Mouse (Mus musculus) kidney, postnatal 0 days (tissue): ENCODE data around the gene Spata45. TPM values are rescaled to one million over a fixed set of nuclear protein-coding genes. Genes with fewer than 3 reads are reported as not detected.

ENCODE experiments used
- ATAC-seq: fragments of 200-750 bp; cut with Nextera tagmentation; replicated peaks from 2 replicates; pipeline ENCODE4 v1.8.0; 2017; ENCODE audit warnings: low read depth, moderate number of reproducible peaks, moderate TSS enrichment, moderate library complexity; ENCODE audit not compliant: low FRiP score
- DNase-seq: peaks from one replicate; pipeline ENCODE4 v3.0.0-alpha.2; 2016; ENCODE audit warnings: low spot score
- H3K27ac ChIP-seq: fragments of 300-500 bp; sonication (generic); 2 replicates; pipeline ENCODE4 v1.5.1; 2014; ENCODE audit warnings: mild to moderate bottlenecking
- H3K27me3 ChIP-seq: fragments of 300-500 bp; sonication (generic); 2 replicates; pipeline ENCODE4 v1.6.1; 2014; ENCODE audit warnings: low read length, mixed read lengths; ENCODE audit not compliant: insufficient read depth
- H3K36me3 ChIP-seq: fragments of 300-500 bp; sonication (generic); 2 replicates; pipeline ENCODE4 v1.6.1; 2014; ENCODE audit warnings: low read length, mixed read lengths; ENCODE audit not compliant: insufficient read depth
- H3K4me1 ChIP-seq: fragments of 300-500 bp; sonication (generic); replicated peaks from 2 replicates; pipeline ENCODE4 v1.6.1; 2014; ENCODE audit warnings: antibody characterized with exemption, low read length, mixed read lengths; ENCODE audit not compliant: insufficient read depth
- H3K4me2 ChIP-seq: fragments of 300-500 bp; sonication (generic); 2 replicates; pipeline ENCODE4 v1.6.1; 2014; ENCODE audit warnings: mild to moderate bottlenecking, low read length, moderate library complexity, mixed read lengths
- H3K4me3 ChIP-seq: fragments of 300-500 bp; sonication (generic); replicated peaks from 2 replicates; pipeline ENCODE4 v1.5.1; 2014; ENCODE audit warnings: low read depth, low read length
- H3K9ac ChIP-seq: fragments of 300-500 bp; sonication (generic); 2 replicates; pipeline ENCODE4 v1.6.1; 2014; ENCODE audit warnings: low read depth, low read length
- H3K9me3 ChIP-seq: fragments of 300-500 bp; sonication (generic); replicated peaks from 2 replicates; pipeline ENCODE4 v1.6.1; 2016; ENCODE audit warnings: low read length, inconsistent platforms, mixed read lengths
- CTCF ChIP-seq: IDR thresholded peaks from 2 replicates; pipeline ENCODE4 v1.5.1; 2016; ENCODE audit warnings: antibody characterized with exemption, low read depth, mild to moderate bottlenecking, moderate library complexity
- WGBS: fragments of 180-500 bp; shearing (Covaris S2); extraction: QIAGEN DNeasy Blood & Tissue Kit; methylation state at CpG from one replicate; pipeline ENCODE4 v1.1.7; 2014; 5-methylcytosine and 5-hydroxymethylcytosine counted together
- polyA plus RNA-seq: library from polyadenylated mRNA; unstranded; fragments of >200 nt; fragmentation: Nextera tagmentation; extraction: Ambion mirVana; gene quantifications from 2 replicates; pipeline ENCODE4 v1.2.1, GENCODE M21; 2015

Gene Spata45
- polyA plus RNA-seq, 1 experiment from 2014 or later = not detected

- DNase-seq = no peak
- Histone ChIP-seq H3K27ac (no peak overlapping the region), H3K9me3 (no peaks in the 10 kb centered on the region), H3K36me3 (0 out of 2 replicates have a peak, but pooled peaks cover 12% of the 10 kb centered on the region), H3K4me2 (no peak overlapping the region), H3K4me1 (0 out of 2 replicates have a peak, but pooled peaks cover 4% of the 10 kb centered on the region), H3K27me3 (no peaks in the 10 kb centered on the region), H3K9ac (no peak overlapping the region), H3K4me3 (no peak overlapping the region)
- no peak for TF ChIP-seq CTCF
- 67% methylated on average over 4 of the region's 4 CpGs for WGBS
- ATAC-seq = no peak
These were observed 28.7 kb downstream of the Spata45 start for GRCm38 (mm10) chr1:191065188-191065587.

- WGBS = 80% methylated on average over 5 of the region's 5 CpGs
- H3K36me3 ChIP-seq = peaks cover 27% of the 10 kb centered on the region; the same call in 1 of the 2 replicates
- no peak for ATAC-seq
- H3K27me3 ChIP-seq = no peaks in the 10 kb centered on the region
- no peak overlapping the region for H3K4me2 ChIP-seq
- DNase-seq = peak; percentile 33
- H3K27ac ChIP-seq = no peak overlapping the region
- no peak overlapping the region for H3K9ac ChIP-seq
- no peaks in the 10 kb centered on the region for H3K4me1 ChIP-seq
- H3K9me3 ChIP-seq = no peaks in the 10 kb centered on the region
- no peak overlapping the region for H3K4me3 ChIP-seq
- peak; percentile 53 for TF ChIP-seq CTCF
These were observed 31.9 kb downstream of the Spata45 start for GRCm38 (mm10) chr1:191068377-191068776.

DNA sequence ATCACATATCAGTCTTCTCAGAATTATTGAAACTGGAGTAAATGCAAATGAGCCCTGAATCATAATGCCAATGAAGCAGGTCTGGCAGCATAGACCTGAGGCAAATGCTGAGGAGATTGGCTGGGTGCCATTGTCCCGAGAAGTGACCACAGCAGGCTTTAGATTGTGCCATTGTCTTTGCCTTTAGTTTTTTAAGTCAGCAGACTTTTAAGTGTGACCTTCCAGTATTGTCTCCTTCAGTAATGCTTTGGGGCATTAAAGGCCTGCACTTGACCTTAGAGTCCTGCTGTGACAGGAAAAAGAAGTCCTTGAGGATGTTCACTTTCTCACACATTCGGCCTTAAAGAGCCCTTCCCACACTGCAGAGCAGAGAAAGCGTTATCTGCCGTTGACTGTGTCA, 33.8 kb downstream of the Spata45 start:
- ATAC-seq = no peak
- H3K4me1 ChIP-seq = no peaks in the 10 kb centered on the region
- peaks cover 27% of the 10 kb centered on the region; the same call in 1 of the 2 replicates for H3K36me3 ChIP-seq
- no peak overlapping the region for H3K9ac ChIP-seq
- no peak overlapping the region for H3K4me3 ChIP-seq
- no peak overlapping the region for H3K27ac ChIP-seq
- WGBS = 90% methylated on average over 4 of the region's 4 CpGs
- no peak for DNase-seq
- no peaks in the 10 kb centered on the region for H3K27me3 ChIP-seq
- no peak overlapping the region for H3K4me2 ChIP-seq
- TF ChIP-seq CTCF = no peak
- no peaks in the 10 kb centered on the region for H3K9me3 ChIP-seq

- no peaks in the 10 kb centered on the region for H3K27me3 ChIP-seq
- DNase-seq = no peak
- no peak overlapping the region for H3K4me2 ChIP-seq
- H3K36me3 ChIP-seq = peaks cover 19% of the 10 kb centered on the region; the same call in 1 of the 2 replicates
- no peaks in the 10 kb centered on the region for H3K4me1 ChIP-seq
- 85% methylated on average over 6 of the region's 6 CpGs for WGBS
- H3K27ac ChIP-seq = no peak overlapping the region
- H3K9me3 ChIP-seq = no peaks in the 10 kb centered on the region
- H3K4me3 ChIP-seq = no peak overlapping the region
- no peak overlapping the region for H3K9ac ChIP-seq
- no peak for ATAC-seq
- TF ChIP-seq CTCF = no peak
These were observed 35.2 kb downstream of the Spata45 start for GRCm38 (mm10) chr1:191071613-191072012.

DNA sequence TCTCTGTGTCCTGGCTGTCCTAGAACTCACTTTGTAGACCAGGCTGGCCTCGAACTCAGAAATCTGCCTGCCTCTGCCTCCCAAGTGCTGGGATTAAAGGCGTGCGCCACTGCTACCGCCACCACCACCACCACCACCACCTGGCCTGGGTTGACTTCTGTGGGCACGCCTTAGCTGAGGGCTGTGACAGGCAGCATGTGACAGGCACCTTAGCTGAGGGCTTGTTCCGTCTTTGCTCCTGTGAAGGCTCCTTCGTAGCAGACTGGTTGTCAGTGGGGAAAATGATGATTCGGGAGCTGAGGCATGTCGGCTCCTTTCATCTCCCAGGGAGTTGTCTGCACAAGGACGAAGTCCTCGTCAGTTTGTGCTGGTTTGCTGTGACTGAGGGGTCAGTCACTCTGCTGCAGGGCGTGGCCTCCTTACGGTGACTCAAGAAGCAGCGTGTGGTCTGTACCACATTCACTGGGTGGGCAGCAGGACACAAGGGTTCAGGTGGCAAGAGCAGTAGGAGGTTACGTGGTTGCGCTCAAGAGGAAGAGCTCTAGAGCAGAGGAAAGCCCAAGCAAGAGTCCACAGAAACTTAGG, 36.0 kb downstream of the Spata45 start:
- Histone ChIP-seq H3K4me3 (no peak overlapping the region), H3K9me3 (no peaks in the 10 kb centered on the region), H3K9ac (no peak overlapping the region), H3K4me2 (no peak overlapping the region), H3K27ac (no peak overlapping the region; the same call in 1 of the 2 replicates), H3K4me1 (no peaks in the 10 kb centered on the region), H3K27me3 (no peaks in the 10 kb centered on the region), H3K36me3 (peaks cover 18% of the 10 kb centered on the region; the same call in 1 of the 2 replicates)
- DNase-seq (no peak), ATAC-seq (peak; percentile 67)
- TF ChIP-seq CTCF = no peak
- 84% methylated on average over 16 of the region's 16 CpGs for WGBS

- 18% methylated on average over 6 of the region's 6 CpGs for WGBS
- Histone ChIP-seq H3K27ac (no peak overlapping the region; the same call in 1 of the 2 replicates), H3K36me3 (peaks cover 18% of the 10 kb centered on the region; the same call in 1 of the 2 replicates), H3K27me3 (no peaks in the 10 kb centered on the region), H3K9me3 (no peaks in the 10 kb centered on the region), H3K4me3 (no peak overlapping the region), H3K4me2 (no peak overlapping the region), H3K4me1 (no peaks in the 10 kb centered on the region), H3K9ac (no peak overlapping the region)
- no peak for TF ChIP-seq CTCF
- peak; percentile 78 for DNase-seq
- ATAC-seq = peak; percentile 57
These were observed 36.6 kb downstream of the Spata45 start for GRCm38 (mm10) chr1:191073001-191073400.
